Mouse (Mus musculus): ENCODE measurements around the gene Fkbp1a. TPM values are rescaled to one million over a fixed set of nuclear protein-coding genes. Genes with fewer than 3 reads are reported as not detected.

Fkbp1a gene
- total RNA-seq, 2 experiments from 2014 or later, result 453 to 456 TPM

DNA sequence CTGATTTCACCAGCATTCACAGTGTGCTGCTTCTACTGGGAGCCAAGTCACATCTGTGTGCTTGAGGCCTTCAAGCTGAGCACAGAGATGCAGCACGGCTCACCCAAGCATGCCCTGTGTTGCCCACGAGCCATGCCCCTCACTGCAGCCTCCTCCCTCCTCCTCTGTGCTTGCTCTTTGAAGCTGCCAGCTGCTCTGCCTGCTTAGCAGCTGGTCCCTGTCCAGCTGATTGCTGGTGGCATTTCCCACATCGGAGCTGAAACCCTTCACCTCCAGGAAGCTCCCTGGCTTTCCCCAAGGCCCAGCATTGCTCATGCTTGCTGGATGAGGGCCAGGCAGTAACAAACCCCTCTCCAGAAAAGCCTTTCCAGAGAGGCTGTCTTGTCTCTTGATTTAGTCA, 67.7 kb downstream of the Fkbp1a start:
- DNase-seq, result no peak

Other genes with a start within 250 kb of the Fkbp1a start
- not detected for gene 4921509C19Rik, start 66.3 kb upstream of the Fkbp1a start, total RNA-seq (2021)
- gene Nsfl1c, start 48.3 kb upstream of the Fkbp1a start, total RNA-seq (2021), result 100 to 1,000 TPM; 101 to 102 TPM
- 1 to 10 TPM; 3.4 to 4.3 TPM for gene Sdcbp2, start 30.1 kb downstream of the Fkbp1a start, total RNA-seq (2021)
- gene Snph, start 90.1 kb downstream of the Fkbp1a start, total RNA-seq (2021), result 1 to 10 TPM; 2.2 TPM
- gene Rad21l, start 126.0 kb downstream of the Fkbp1a start, total RNA-seq (2021), result not detected
- 1 to 10 TPM; 5.0 to 5.1 TPM for gene Tmem74b, start 159.5 kb downstream of the Fkbp1a start, total RNA-seq (2021)
- 10 to 100 TPM; 32.0 to 33.0 TPM for gene Psmf1, start 201.7 kb downstream of the Fkbp1a start, total RNA-seq (2021)